Mouse (Mus musculus): ENCODE results near the gene Rnasel. TPM values are rescaled to one million over a fixed set of nuclear protein-coding genes. Genes with fewer than 3 reads are reported as not detected.
A peak's percentile ranks its signal among the peaks of the same experiment; 100 is the strongest.

Rnasel gene
- total RNA-seq, 1 experiment = not detected

DNA sequence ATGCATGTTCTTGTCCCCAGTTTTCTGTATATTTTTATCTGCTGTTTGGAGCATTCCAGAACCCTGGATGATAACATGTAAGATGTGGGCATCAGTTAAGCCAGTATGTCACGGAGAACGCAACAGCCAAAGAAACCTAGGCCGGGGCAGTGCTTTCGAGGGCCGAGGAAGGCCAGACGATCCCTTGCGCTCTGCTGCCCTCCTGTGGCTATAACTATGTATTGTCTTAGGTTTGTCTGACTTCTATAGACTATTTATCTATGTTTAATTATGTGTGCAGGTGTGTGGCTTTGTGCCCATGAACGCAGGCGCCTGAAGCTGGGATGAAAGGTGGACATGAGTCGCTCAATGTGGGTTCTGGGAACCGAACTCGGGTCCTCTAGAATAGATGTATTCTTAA, 2.5 kb upstream of the Rnasel start:
- in situ Hi-C loops (cut with MboI; ENCODE audit: low sequenced_read_pairs in 2 of 2, unreplicated experiment in 2 of 2) = loop anchor here (5.0 kb wide), 1 partner anchor 184 kb away; no protein-coding TSS in a partner anchor
- TF ChIP-seq ZC3H11A (IDR thresholded peaks at IDR 0.05; ENCODE audit: borderline replicate concordance, low read depth, low read length) (peak; percentile 93; the same call in 1 of the 2 replicates), MAFK (IDR thresholded peaks at IDR 0.05; ENCODE audit: insufficient read depth, low read depth, low read length) (no peak), HCFC1 (IDR thresholded peaks at IDR 0.05; ENCODE audit: borderline replicate concordance, insufficient read depth, low read length) (0 out of 2 replicates have a peak, but pooled peaks have one; percentile 28), ZNF384 (IDR thresholded peaks at IDR 0.05; ENCODE audit: low read depth, low read length) (no peak), CHD2 (IDR thresholded peaks at IDR 0.05; ENCODE audit: low read depth, low read length) (no peak)
- H3K27ac ChIP-seq (ENCODE audit: insufficient read depth, low read depth, low read length, poor library complexity, severe bottlenecking) = no peak overlapping the region
- H3K4me1 ChIP-seq (ENCODE audit: control insufficient read depth in 2 of 2, insufficient read depth in 2 of 2, low read length in 2 of 2, poor library complexity in 1 of 2) = peaks cover 0 to 5% of the 10 kb centered on the region in 2 experiments; a peak in 1 of 4 replicates
- peaks cover 10% of the 10 kb centered on the region; the same call in 1 of the 2 replicates for H3K36me3 ChIP-seq (ENCODE audit: control insufficient read depth, insufficient read depth, low read length, poor library complexity, severe bottlenecking)
- no peak overlapping the region for H3K4me3 ChIP-seq (ENCODE audit: insufficient read depth in 1 of 2, low read depth in 1 of 2, low read length in 2 of 2, poor library complexity in 1 of 2, severe bottlenecking in 1 of 2)
- no peak overlapping the region for H3K9ac ChIP-seq (ENCODE audit: insufficient read depth, low read depth, low read length, poor library complexity, severe bottlenecking)
- H3K9me3 ChIP-seq (ENCODE audit: control insufficient read depth, insufficient read depth, low read depth, low read length) = no peaks in the 10 kb centered on the region
- DNase-seq (ENCODE audit: low read depth, low spot score) = peak; percentile 56

DNA sequence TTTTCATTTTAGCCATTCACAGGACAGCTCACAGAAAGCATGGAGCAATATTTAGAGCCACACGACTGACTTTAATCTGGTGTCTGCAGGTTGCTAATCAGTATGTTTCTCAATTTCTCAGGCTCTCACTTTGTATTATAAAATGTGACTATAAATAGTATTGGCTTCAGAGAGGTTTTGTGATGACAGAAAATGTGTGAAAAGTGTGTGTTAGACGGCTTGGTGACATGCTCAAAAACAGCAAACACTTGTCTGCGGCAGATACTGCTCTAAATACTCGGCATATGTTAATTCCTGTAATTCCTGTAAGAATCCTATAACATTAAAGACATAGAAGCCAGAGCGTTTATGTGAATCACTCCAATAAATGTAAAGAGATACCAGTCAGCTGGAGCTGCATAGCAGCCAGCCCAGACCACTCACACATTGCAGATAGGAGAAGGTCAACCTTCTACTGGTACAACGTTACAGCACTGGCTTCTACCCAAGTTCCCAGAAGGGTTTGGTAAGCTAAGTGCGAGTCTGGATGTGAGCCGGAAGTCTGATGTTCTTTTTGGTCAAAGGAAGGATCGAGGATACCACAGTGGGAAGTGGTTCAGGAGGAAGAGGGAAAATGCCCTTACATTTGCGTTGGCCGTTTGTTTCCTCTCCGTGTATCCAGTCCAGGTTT, 1.2 kb upstream of the Rnasel start:
- DNase-seq (ENCODE audit: low read depth, low spot score) = no peak
- no peak for TF ChIP-seq ZNF384 (IDR thresholded peaks at IDR 0.05; ENCODE audit: low read depth, low read length)
- no peak for TF ChIP-seq HCFC1 (IDR thresholded peaks at IDR 0.05; ENCODE audit: borderline replicate concordance, insufficient read depth, low read length)
- no peak for TF ChIP-seq ZC3H11A (IDR thresholded peaks at IDR 0.05; ENCODE audit: borderline replicate concordance, low read depth, low read length)
- no peak for TF ChIP-seq CHD2 (IDR thresholded peaks at IDR 0.05; ENCODE audit: low read depth, low read length)
- TF ChIP-seq MAFK (IDR thresholded peaks at IDR 0.05; ENCODE audit: insufficient read depth, low read depth, low read length) = no peak
- Histone ChIP-seq H3K4me1 (ENCODE audit: control insufficient read depth in 2 of 2, insufficient read depth in 2 of 2, low read length in 2 of 2, poor library complexity in 1 of 2) (peaks cover 0 to 5% of the 10 kb centered on the region in 2 experiments; a peak in 1 of 4 replicates), H3K27ac (ENCODE audit: insufficient read depth, low read depth, low read length, poor library complexity, severe bottlenecking) (no peak overlapping the region), H3K9me3 (ENCODE audit: control insufficient read depth, insufficient read depth, low read depth, low read length) (no peaks in the 10 kb centered on the region), H3K36me3 (ENCODE audit: control insufficient read depth, insufficient read depth, low read length, poor library complexity, severe bottlenecking) (peaks cover 8% of the 10 kb centered on the region; the same call in 1 of the 2 replicates), H3K9ac (ENCODE audit: insufficient read depth, low read depth, low read length, poor library complexity, severe bottlenecking) (no peak overlapping the region), H3K4me3 (ENCODE audit: insufficient read depth in 1 of 2, low read depth in 1 of 2, low read length in 2 of 2, poor library complexity in 1 of 2, severe bottlenecking in 1 of 2) (no peak overlapping the region)
- in situ Hi-C loops (cut with MboI; ENCODE audit: low sequenced_read_pairs in 2 of 2, unreplicated experiment in 2 of 2) = loop anchor here (5.0 kb wide), 1 partner anchor 186 kb away; no protein-coding TSS in a partner anchor

DNA sequence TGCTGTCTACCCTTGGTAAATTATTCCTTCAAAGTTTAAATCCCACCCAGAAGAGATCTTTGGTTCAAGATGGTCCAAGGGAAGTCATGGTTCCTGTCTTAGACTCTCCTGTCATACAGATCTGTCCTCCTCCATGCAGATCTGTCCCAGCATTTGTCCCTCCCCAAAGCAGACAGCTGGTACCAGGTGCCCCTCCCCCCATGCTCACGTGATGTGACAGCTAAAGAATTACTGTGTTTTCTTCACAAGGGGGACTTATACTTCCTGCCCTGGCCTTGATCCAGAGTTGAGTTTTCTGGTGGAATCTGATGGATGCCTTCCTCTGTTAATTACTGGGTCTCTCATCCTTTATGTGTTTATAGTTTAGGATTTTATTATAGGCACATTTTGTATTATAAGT, 677 bp upstream of the Rnasel start:
- no peak overlapping the region for H3K4me3 ChIP-seq (ENCODE audit: insufficient read depth in 1 of 2, low read depth in 1 of 2, low read length in 2 of 2, poor library complexity in 1 of 2, severe bottlenecking in 1 of 2)
- peaks cover 5% of the 10 kb centered on the region; the same call in 1 of the 2 replicates for H3K36me3 ChIP-seq (ENCODE audit: control insufficient read depth, insufficient read depth, low read length, poor library complexity, severe bottlenecking)
- no peak overlapping the region for H3K9ac ChIP-seq (ENCODE audit: insufficient read depth, low read depth, low read length, poor library complexity, severe bottlenecking)
- H3K4me1 ChIP-seq (ENCODE audit: control insufficient read depth in 2 of 2, insufficient read depth in 2 of 2, low read length in 2 of 2, poor library complexity in 1 of 2) = peaks cover 0 to 5% of the 10 kb centered on the region in 2 experiments; a peak in 1 of 4 replicates
- in situ Hi-C loops (cut with MboI; ENCODE audit: low sequenced_read_pairs in 2 of 2, unreplicated experiment in 2 of 2) = loop anchor here (5.0 kb wide), 1 partner anchor 186 kb away; no protein-coding TSS in a partner anchor
- no peak for DNase-seq (ENCODE audit: low read depth, low spot score)
- TF ChIP-seq CHD2 (IDR thresholded peaks at IDR 0.05; ENCODE audit: low read depth, low read length) = no peak
- no peak for TF ChIP-seq HCFC1 (IDR thresholded peaks at IDR 0.05; ENCODE audit: borderline replicate concordance, insufficient read depth, low read length)
- no peak for TF ChIP-seq ZNF384 (IDR thresholded peaks at IDR 0.05; ENCODE audit: low read depth, low read length)
- TF ChIP-seq MAFK (IDR thresholded peaks at IDR 0.05; ENCODE audit: insufficient read depth, low read depth, low read length) = no peak
- TF ChIP-seq ZC3H11A (IDR thresholded peaks at IDR 0.05; ENCODE audit: borderline replicate concordance, low read depth, low read length) = no peak
- H3K9me3 ChIP-seq (ENCODE audit: control insufficient read depth, insufficient read depth, low read depth, low read length) = no peaks in the 10 kb centered on the region
- H3K27ac ChIP-seq (ENCODE audit: insufficient read depth, low read depth, low read length, poor library complexity, severe bottlenecking) = no peak overlapping the region

DNA sequence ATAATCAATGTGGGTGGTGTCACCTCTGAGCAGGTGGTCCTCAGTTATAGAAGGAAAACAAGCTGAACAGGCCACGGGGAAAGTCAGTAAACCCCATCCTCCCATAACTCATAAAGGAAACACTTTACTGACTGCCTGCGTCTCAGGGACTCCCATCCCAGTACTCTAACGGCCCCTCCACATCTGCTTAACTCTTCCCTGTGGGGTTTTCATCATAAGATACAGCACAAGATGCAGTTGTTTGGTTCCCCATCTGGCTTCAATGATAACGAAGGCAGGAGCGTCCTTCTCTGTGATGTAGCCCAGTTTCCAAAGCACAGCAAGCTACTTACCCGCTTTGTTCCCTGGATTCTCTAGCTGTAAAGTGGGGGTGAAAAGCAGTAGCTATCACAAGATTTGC, 828 bp downstream of the Rnasel start:
- TF ChIP-seq ZNF384 (IDR thresholded peaks at IDR 0.05; ENCODE audit: low read depth, low read length) (no peak), HCFC1 (IDR thresholded peaks at IDR 0.05; ENCODE audit: borderline replicate concordance, insufficient read depth, low read length) (no peak), CHD2 (IDR thresholded peaks at IDR 0.05; ENCODE audit: low read depth, low read length) (no peak), ZC3H11A (IDR thresholded peaks at IDR 0.05; ENCODE audit: borderline replicate concordance, low read depth, low read length) (no peak), MAFK (IDR thresholded peaks at IDR 0.05; ENCODE audit: insufficient read depth, low read depth, low read length) (no peak)
- H3K4me1 ChIP-seq (ENCODE audit: control insufficient read depth in 2 of 2, insufficient read depth in 2 of 2, low read length in 2 of 2, poor library complexity in 1 of 2) = peaks cover 0 to 5% of the 10 kb centered on the region in 2 experiments; a peak in 1 of 4 replicates
- H3K9ac ChIP-seq (ENCODE audit: insufficient read depth, low read depth, low read length, poor library complexity, severe bottlenecking) = no peak overlapping the region
- DNase-seq (ENCODE audit: low read depth, low spot score) = no peak
- H3K9me3 ChIP-seq (ENCODE audit: control insufficient read depth, insufficient read depth, low read depth, low read length) = no peaks in the 10 kb centered on the region
- no peak overlapping the region for H3K27ac ChIP-seq (ENCODE audit: insufficient read depth, low read depth, low read length, poor library complexity, severe bottlenecking)
- no peaks in the 10 kb centered on the region for H3K36me3 ChIP-seq (ENCODE audit: control insufficient read depth, insufficient read depth, low read length, poor library complexity, severe bottlenecking)
- H3K4me3 ChIP-seq (ENCODE audit: insufficient read depth in 1 of 2, low read depth in 1 of 2, low read length in 2 of 2, poor library complexity in 1 of 2, severe bottlenecking in 1 of 2) = no peak overlapping the region
- in situ Hi-C loops (cut with MboI; ENCODE audit: low sequenced_read_pairs in 2 of 2, unreplicated experiment in 2 of 2) = no loop called here
